Mouse (Mus musculus) adrenal gland, postnatal 10 days (tissue): ENCODE results near the gene Btbd35f30. TPM values are rescaled to one million over a fixed set of nuclear protein-coding genes. Genes with fewer than 3 reads are reported as not detected.
"Not testable (repeated sequence)": the region's sequence is repeated elsewhere in the genome, so short reads cannot be mapped to it uniquely, and the experiment has no call there.

Experiments used
- DNase-seq: peaks from one replicate; pipeline ENCODE4 v3.0.0; 2021; ENCODE audit warnings: mixed read lengths
- long read RNA-seq, 2 experiments: library from polyadenylated mRNA; stranded (forward); transcript quantifications; one replicate each; pipeline ENCODE4 v2.0.0; 2021
- total RNA-seq, 2 experiments: library from RNA; stranded (reverse); gene quantifications; 2 replicates each; pipeline ENCODE4 v1.2.3; 2021

Gene Btbd35f30
- total RNA-seq: not detected
- long read RNA-seq, experiment 1: 0 reads
- long read RNA-seq, experiment 2: 0 reads

DNA sequence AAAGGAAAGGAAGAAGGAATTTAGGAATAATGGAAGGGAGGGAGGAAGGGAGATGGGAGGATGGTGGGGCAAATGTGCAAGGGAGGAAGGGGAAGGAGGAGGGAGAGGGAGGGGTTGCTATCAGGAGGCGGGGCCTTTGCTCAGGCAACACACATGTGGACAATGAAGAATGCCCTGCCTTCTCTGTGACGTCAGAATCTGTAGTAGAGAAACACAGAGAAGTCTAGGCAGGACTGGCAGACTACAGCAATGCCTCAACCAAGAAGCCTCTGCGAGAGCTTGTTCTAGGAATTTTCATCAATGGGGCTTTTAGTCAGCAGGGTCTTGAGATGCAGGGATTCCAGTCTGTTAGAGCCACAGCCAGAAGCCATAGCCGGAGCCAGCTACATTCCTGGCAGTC, at the start of gene Btbd35f30:
TSS of gene Btbd35f30 (plus strand) at position 301 of the 400 bp plus-strand sequence.
- not testable (repeated sequence) for DNase-seq

DNA sequence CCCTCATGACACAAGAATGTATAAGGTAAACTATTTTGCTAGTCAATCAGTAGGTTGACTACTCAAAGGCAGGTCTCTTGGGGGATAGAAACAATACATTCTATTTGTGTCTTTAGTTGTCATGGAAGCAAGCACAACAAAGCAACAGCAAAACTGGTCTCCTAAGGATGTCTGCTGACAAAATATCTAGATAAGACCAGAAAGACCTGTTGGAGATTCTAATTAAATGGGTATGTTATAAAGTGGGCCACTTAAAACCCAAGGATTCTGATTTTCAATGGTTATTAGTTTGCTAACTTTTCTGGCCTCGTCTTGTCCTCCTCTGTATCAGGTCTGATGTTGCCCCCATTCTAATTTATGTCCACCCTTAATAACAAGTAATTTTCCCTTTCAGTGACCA, 47.0 kb downstream of the Btbd35f30 start, which contains the start of gene Gm21789:
TSS of gene Gm21789 (plus strand) at position 301 of the 400 bp plus-strand sequence.
- not testable (repeated sequence) for DNase-seq

Other genes starting within 250 kb of the Btbd35f30 start
- not detected for gene Gm5926, start 243.9 kb upstream of the Btbd35f30 start, total RNA-seq
- gene Btbd35f21, start 168.5 kb upstream of the Btbd35f30 start, total RNA-seq: not detected
- gene Gm21789, start 47.1 kb downstream of the Btbd35f30 start, total RNA-seq: not detected
- not detected for gene Btbd35f5, start 79.3 kb downstream of the Btbd35f30 start, total RNA-seq